Mouse (Mus musculus): ENCODE results near the gene Mpped2. TPM values are rescaled to one million over a fixed set of nuclear protein-coding genes. Genes with fewer than 3 reads are reported as not detected.

The Mpped2 gene
- polyA plus RNA-seq, 1 experiment, result 1.1 TPM

DNA sequence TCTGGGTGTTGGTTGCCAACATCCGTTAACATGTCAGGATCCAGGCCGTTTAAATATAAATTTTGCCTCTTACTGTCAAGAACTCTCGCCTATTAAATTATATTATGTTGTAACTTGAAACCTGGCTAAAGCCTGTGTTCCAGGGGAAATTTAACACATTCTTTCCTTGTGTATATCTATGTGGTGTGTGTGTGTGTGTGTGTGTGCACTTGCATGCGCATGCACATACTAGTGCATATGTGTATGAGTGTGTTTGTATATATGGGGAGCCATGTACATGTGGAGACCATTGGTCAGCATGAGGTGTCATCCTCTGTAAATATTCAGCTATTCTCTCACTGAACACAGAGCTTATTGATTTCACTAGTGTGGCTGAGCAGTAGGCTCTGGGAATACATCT lies 37.8 kb upstream of the Mpped2 start:
- H3K4me3 ChIP-seq (ENCODE audit: control insufficient read depth, insufficient read depth, low read length), result no peak overlapping the region
- no peaks in the 10 kb centered on the region for H3K36me3 ChIP-seq (ENCODE audit: control insufficient read depth, insufficient read depth, low read length)
- no peak for DNase-seq
- no peak overlapping the region for H3K27ac ChIP-seq (ENCODE audit: control insufficient read depth, insufficient read depth, low read length)
- 95% methylated on average over 4 of the region's 4 CpGs for WGBS
- TF ChIP-seq POLR2A (IDR thresholded peaks at IDR 0.05; ENCODE audit: control insufficient read depth, extremely low read depth, insufficient read depth, low read length, poor library complexity), result no peak
- H3K27me3 ChIP-seq (ENCODE audit: control insufficient read depth, insufficient read depth, low read length), result no peaks in the 10 kb centered on the region
- H3K4me1 ChIP-seq (replicated peaks; ENCODE audit: control insufficient read depth, insufficient read depth, low read length), result no peaks in the 10 kb centered on the region

DNA sequence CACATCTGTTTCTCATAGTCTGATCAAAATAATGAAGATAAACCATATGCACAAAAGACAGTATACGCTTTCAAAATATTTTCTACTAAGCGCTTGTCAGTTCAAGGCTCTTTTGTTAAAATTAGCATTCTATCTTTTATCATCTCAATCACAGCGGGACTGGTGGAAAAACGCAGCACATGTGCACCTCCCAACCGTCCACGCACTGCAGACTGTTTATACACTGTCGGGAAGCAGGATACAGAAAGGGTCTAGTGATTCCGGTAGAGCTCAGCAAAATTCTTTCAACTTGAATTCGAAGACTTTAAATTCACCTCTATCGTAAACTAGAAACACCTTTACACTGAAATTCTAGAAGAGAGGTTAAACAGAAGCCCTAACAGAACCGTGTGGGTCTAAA lies 27.8 kb upstream of the Mpped2 start:
- H3K27ac ChIP-seq (ENCODE audit: control insufficient read depth, insufficient read depth, low read length), result no peak overlapping the region
- H3K36me3 ChIP-seq (ENCODE audit: control insufficient read depth, insufficient read depth, low read length), result no peaks in the 10 kb centered on the region
- TF ChIP-seq POLR2A (IDR thresholded peaks at IDR 0.05; ENCODE audit: control insufficient read depth, extremely low read depth, insufficient read depth, low read length, poor library complexity) (no peak), CTCF (IDR thresholded peaks at IDR 0.05; ENCODE audit: borderline replicate concordance, control insufficient read depth, extremely low read depth, insufficient read depth, low read length, poor library complexity) (no peak)
- DNase-seq, result no peak
- no peaks in the 10 kb centered on the region for H3K4me1 ChIP-seq (replicated peaks; ENCODE audit: control insufficient read depth, insufficient read depth, low read length)
- H3K27me3 ChIP-seq (ENCODE audit: control insufficient read depth, insufficient read depth, low read length), result no peaks in the 10 kb centered on the region
- 85% methylated on average over 11 of the region's 11 CpGs for WGBS
- no peak overlapping the region for H3K4me3 ChIP-seq (ENCODE audit: control insufficient read depth, insufficient read depth, low read length)

DNA sequence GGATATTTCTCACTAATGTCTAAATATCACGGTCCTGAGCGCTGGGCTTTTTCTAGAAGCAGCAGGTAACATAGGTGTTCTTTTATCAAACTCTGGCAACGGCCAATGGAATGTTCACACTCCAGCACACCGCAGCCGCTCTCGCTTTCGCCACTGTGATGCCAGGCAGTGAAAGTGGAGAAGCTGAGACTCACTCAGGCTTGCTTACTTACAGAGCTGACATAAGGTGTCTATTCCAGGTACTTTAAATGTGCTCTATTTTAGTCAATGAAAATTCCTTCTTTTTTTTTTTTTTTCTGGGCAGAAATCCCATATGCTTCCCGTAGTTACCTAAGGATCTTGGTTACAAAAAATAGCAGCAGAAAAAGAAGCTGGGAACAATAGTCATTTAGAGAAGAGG lies 18.8 kb upstream of the Mpped2 start:
- Histone ChIP-seq H3K4me3 (ENCODE audit: control insufficient read depth, insufficient read depth, low read length) (no peak overlapping the region), H3K27me3 (ENCODE audit: control insufficient read depth, insufficient read depth, low read length) (no peaks in the 10 kb centered on the region), H3K36me3 (ENCODE audit: control insufficient read depth, insufficient read depth, low read length) (no peaks in the 10 kb centered on the region), H3K4me1 (replicated peaks; ENCODE audit: control insufficient read depth, insufficient read depth, low read length) (no peaks in the 10 kb centered on the region), H3K27ac (ENCODE audit: control insufficient read depth, insufficient read depth, low read length) (no peak overlapping the region)
- DNase-seq, result no peak
- no peak for TF ChIP-seq CTCF (IDR thresholded peaks at IDR 0.05; ENCODE audit: borderline replicate concordance, control insufficient read depth, extremely low read depth, insufficient read depth, low read length, poor library complexity)
- TF ChIP-seq POLR2A (IDR thresholded peaks at IDR 0.05; ENCODE audit: control insufficient read depth, extremely low read depth, insufficient read depth, low read length, poor library complexity), result no peak
- WGBS, result 92% methylated on average over 8 of the region's 8 CpGs

DNA sequence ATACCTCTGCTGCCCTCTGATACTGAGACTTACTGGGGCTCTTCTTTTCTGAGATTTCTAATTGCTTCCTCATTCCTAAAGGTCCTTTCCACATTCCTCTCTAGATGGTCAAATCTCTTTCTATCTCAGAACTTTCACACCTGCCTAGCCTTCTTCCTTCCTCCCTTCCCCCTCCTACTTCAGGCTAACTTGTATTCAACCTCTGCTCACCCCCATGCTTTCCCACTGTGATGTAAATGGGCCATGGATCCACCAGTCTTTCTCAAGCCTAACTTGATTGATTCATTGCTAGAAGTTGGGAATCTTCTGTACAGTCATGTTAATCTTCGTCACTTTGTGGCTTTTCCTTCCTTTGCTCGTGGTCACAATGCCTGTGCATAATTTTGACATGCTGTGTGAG lies 15.6 kb upstream of the Mpped2 start:
- TF ChIP-seq POLR2A (IDR thresholded peaks at IDR 0.05; ENCODE audit: control insufficient read depth, extremely low read depth, insufficient read depth, low read length, poor library complexity), result no peak
- Histone ChIP-seq H3K4me3 (ENCODE audit: control insufficient read depth, insufficient read depth, low read length) (no peak overlapping the region), H3K36me3 (ENCODE audit: control insufficient read depth, insufficient read depth, low read length) (no peaks in the 10 kb centered on the region), H3K27me3 (ENCODE audit: control insufficient read depth, insufficient read depth, low read length) (no peaks in the 10 kb centered on the region), H3K27ac (ENCODE audit: control insufficient read depth, insufficient read depth, low read length) (no peak overlapping the region), H3K4me1 (replicated peaks; ENCODE audit: control insufficient read depth, insufficient read depth, low read length) (no peaks in the 10 kb centered on the region)
- WGBS, result 21% methylated on average over 2 of the region's 2 CpGs
- no peak for DNase-seq

DNA sequence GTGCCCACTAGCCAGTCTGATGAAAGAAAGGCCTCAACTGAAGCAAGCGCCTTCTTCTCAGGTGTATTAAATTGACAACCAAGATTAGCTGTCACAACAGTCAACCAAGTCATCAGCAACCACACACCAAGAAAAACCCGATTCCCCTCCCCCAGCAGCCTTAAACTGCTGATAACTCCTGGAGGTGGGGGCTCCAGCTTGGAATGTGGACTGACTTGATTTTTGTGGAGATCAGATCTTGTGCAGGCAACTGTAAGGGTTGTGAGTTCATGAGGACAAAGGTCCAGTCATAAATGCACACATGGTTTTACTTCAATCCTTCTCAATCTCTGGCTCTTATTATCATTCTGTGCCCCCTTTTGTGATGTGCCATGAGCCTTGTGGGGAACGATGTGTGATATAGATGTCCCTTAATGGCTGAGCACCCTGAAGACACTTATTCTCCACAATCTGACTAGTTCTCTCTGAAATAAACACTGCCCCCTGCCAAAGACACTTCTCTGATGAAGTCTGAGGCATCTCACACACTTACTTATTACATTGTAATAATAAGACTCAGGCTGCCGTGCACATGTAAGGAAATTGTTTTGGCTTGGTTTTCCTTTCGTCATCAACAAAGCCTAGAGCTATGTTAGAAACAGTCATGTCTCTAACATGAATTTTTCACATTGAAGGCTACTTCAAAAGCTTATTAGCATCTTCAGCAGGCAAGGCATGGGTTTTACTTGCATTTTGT lies 13.2 kb upstream of the Mpped2 start:
- no peaks in the 10 kb centered on the region for H3K4me1 ChIP-seq (replicated peaks; ENCODE audit: control insufficient read depth, insufficient read depth, low read length)
- no peaks in the 10 kb centered on the region for H3K36me3 ChIP-seq (ENCODE audit: control insufficient read depth, insufficient read depth, low read length)
- WGBS, result 92% methylated on average over 5 of the region's 5 CpGs
- no peak overlapping the region for H3K27ac ChIP-seq (ENCODE audit: control insufficient read depth, insufficient read depth, low read length)
- DNase-seq, result no peak
- no peaks in the 10 kb centered on the region for H3K27me3 ChIP-seq (ENCODE audit: control insufficient read depth, insufficient read depth, low read length)
- H3K4me3 ChIP-seq (ENCODE audit: control insufficient read depth, insufficient read depth, low read length), result no peak overlapping the region
- TF ChIP-seq CTCF (IDR thresholded peaks at IDR 0.05; ENCODE audit: borderline replicate concordance, control insufficient read depth, extremely low read depth, insufficient read depth, low read length, poor library complexity) (no peak), POLR2A (IDR thresholded peaks at IDR 0.05; ENCODE audit: control insufficient read depth, extremely low read depth, insufficient read depth, low read length, poor library complexity) (no peak)

DNA sequence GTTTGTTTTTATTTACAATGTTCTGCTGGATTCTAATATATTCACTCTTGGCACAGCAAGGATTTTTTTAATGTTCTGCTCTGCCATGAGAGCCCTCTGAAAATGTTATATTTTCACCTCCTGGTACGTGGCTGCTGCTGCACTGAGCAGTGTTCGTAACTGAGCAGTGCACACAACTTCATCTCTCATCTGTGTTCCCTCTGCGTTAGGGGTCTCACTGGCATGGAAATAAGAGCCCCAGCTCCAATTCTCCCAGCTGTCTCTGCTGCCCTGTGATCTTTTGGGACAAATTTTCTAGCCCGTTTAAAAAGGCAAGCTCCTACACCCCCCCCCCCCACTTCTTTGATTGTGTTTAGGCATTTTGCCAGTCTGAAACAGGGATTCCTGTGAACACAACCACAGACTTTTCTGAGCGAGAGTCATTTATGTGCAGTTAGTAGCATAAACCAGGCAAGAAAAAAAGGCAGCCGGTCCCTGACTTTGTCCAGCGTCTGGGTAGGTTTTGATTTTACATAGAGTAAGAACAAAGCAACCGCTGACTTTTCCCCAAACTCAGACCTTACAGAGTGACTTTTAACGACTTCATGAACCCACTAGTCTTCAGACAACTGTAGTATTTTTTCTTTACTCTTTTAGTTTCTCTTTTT lies 9.8 kb upstream of the Mpped2 start:
- no peaks in the 10 kb centered on the region for H3K36me3 ChIP-seq (ENCODE audit: control insufficient read depth, insufficient read depth, low read length)
- H3K4me3 ChIP-seq (ENCODE audit: control insufficient read depth, insufficient read depth, low read length), result no peak overlapping the region
- WGBS, result 47% methylated on average over 9 of the region's 9 CpGs
- no peaks in the 10 kb centered on the region for H3K4me1 ChIP-seq (replicated peaks; ENCODE audit: control insufficient read depth, insufficient read depth, low read length)
- TF ChIP-seq POLR2A (IDR thresholded peaks at IDR 0.05; ENCODE audit: control insufficient read depth, extremely low read depth, insufficient read depth, low read length, poor library complexity), result no peak
- TF ChIP-seq CTCF (IDR thresholded peaks at IDR 0.05; ENCODE audit: borderline replicate concordance, control insufficient read depth, extremely low read depth, insufficient read depth, low read length, poor library complexity), result no peak
- DNase-seq, result no peak
- H3K27me3 ChIP-seq (ENCODE audit: control insufficient read depth, insufficient read depth, low read length), result no peaks in the 10 kb centered on the region
- H3K27ac ChIP-seq (ENCODE audit: control insufficient read depth, insufficient read depth, low read length), result no peak overlapping the region

DNA sequence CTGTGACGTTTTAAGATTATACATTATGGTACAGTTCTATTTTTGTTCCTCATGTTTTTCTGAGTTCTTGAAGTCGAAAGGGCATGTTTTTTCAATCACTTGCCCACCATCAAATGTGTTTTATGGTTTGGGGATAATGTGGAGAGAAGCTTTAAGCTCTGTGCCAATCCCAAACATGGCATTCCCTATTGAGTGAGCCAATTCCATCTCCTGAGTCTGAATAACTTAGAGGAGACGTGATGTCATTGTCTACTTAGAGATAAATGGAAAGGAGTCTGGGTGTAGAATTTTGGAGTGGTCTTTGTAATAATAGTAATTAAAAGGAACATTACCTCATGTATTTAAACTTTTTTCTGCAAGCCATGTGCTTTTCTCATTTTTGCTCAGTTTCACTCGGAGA lies 9.2 kb upstream of the Mpped2 start:
- no peak overlapping the region for H3K27ac ChIP-seq (ENCODE audit: control insufficient read depth, insufficient read depth, low read length)
- TF ChIP-seq CTCF (IDR thresholded peaks at IDR 0.05; ENCODE audit: borderline replicate concordance, control insufficient read depth, extremely low read depth, insufficient read depth, low read length, poor library complexity), result no peak
- no peak for TF ChIP-seq POLR2A (IDR thresholded peaks at IDR 0.05; ENCODE audit: control insufficient read depth, extremely low read depth, insufficient read depth, low read length, poor library complexity)
- 54% methylated on average over 4 of the region's 4 CpGs for WGBS
- H3K36me3 ChIP-seq (ENCODE audit: control insufficient read depth, insufficient read depth, low read length), result no peaks in the 10 kb centered on the region
- H3K4me1 ChIP-seq (replicated peaks; ENCODE audit: control insufficient read depth, insufficient read depth, low read length), result no peaks in the 10 kb centered on the region
- no peaks in the 10 kb centered on the region for H3K27me3 ChIP-seq (ENCODE audit: control insufficient read depth, insufficient read depth, low read length)
- no peak overlapping the region for H3K4me3 ChIP-seq (ENCODE audit: control insufficient read depth, insufficient read depth, low read length)
- DNase-seq, result no peak

Measured in thymus, adult 2 months (tissue).